ENCODE assay signal across 22 mouse cellular contexts in genomic region chr6:17329801-17330200, GRCm38 (mm10). TPM values are rescaled to one million over a fixed set of nuclear protein-coding genes. Genes with fewer than 3 reads are reported as not detected.
"Had no signal": no experiment of that assay in that cellular context is flagged by ENCODE, and none has a peak within 500 bp of the region (broad histone marks: within the 10 kb centered on the region; RNA-seq: fewer than 3 reads in every experiment).

No protein-coding gene starts in this region.

- H3K9ac ChIP-seq: liver, embryonic 13.5 days; midbrain, embryonic 13.5 days; neural tube, embryonic 13.5 days; stomach, embryonic 15.5 days had no signal

- DNase-seq: kidney, adult 2 months; kidney, postnatal 25 days; layer of hippocampus, adult 9-11 months; layer of hippocampus, postnatal 36 days; liver, embryonic 13.5 days; retina, postnatal 1 day; right cerebral cortex, postnatal 25 days; spleen, adult 18-20 months; thymus, postnatal 25 days had no signal

- H3K9me3 ChIP-seq: liver, embryonic 13.5 days; megakaryocyte, embryonic 14.5 days; midbrain, embryonic 10.5 days; midbrain, embryonic 13.5 days; neural tube, embryonic 13.5 days; stomach, embryonic 15.5 days had no signal

- ATAC-seq: intestine, postnatal 0 days; midbrain, embryonic 13.5 days; midbrain, embryonic 16.5 days had no signal

- H3K36me3 ChIP-seq: liver, embryonic 13.5 days; midbrain, embryonic 10.5 days; midbrain, embryonic 13.5 days; neural tube, embryonic 13.5 days had no signal

- H3K4me3 ChIP-seq: layer of hippocampus, adult 2 months; left cerebral cortex, adult 2 months; liver, embryonic 13.5 days; megakaryocyte, embryonic 14.5 days; midbrain, embryonic 10.5 days; midbrain, embryonic 13.5 days; myocyte; neural tube, embryonic 13.5 days; stomach, embryonic 15.5 days had no signal

- H3K4me2 ChIP-seq: liver, embryonic 13.5 days; midbrain, embryonic 13.5 days; neural tube, embryonic 13.5 days; stomach, embryonic 15.5 days had no signal

- H3K27me3 ChIP-seq: liver, embryonic 13.5 days; megakaryocyte, embryonic 14.5 days; midbrain, embryonic 13.5 days; neural tube, embryonic 13.5 days; stomach, embryonic 15.5 days had no signal

- H3K4me1 ChIP-seq: liver, embryonic 13.5 days; megakaryocyte, embryonic 14.5 days; midbrain, embryonic 13.5 days; neural tube, embryonic 13.5 days; stomach, embryonic 15.5 days had no signal

- H3K27ac ChIP-seq: kidney, postnatal 0 days; layer of hippocampus, adult 2 months; left cerebral cortex, adult 2 months; liver, embryonic 13.5 days; midbrain, embryonic 10.5 days; midbrain, embryonic 13.5 days; neural tube, embryonic 13.5 days; stomach, embryonic 15.5 days had no signal

RNA-seq across cellular contexts. Expression of gene Cav1, which starts 23.7 kb away (rescaled TPM):
- total RNA-seq: monocyte, adult 5-6 weeks; neutrophil, adult 5-6 weeks had no signal
